In genomic region chr1:163861538-163861937, GRCm38 (mm10) we compare ENCODE assay signal across 26 mouse cellular contexts.
"Had no signal": no experiment of that assay in that cellular context is flagged by ENCODE, and none has a peak within 500 bp of the region (broad histone marks: within the 10 kb centered on the region; RNA-seq: fewer than 3 reads in every experiment).

No protein-coding gene starts in this region.

- H3K9me3 ChIP-seq: embryonic facial prominence, embryonic 12.5 days; embryonic facial prominence, embryonic 13.5 days; embryonic facial prominence, embryonic 15.5 days; forebrain, embryonic 10.5 days; forebrain, embryonic 12.5 days; forebrain, embryonic 13.5 days; forebrain, embryonic 15.5 days had no signal

- H3K4me3 ChIP-seq: embryonic facial prominence, embryonic 10.5 days; embryonic facial prominence, embryonic 12.5 days; embryonic facial prominence, embryonic 13.5 days; embryonic facial prominence, embryonic 15.5 days; erythroblast, embryonic 14.5 days; forebrain, embryonic 10.5 days; forebrain, embryonic 12.5 days; forebrain, embryonic 13.5 days; forebrain, embryonic 15.5 days; gastrocnemius, adult 2 months; heart, adult 2 months had no signal

- H3K4me1 ChIP-seq: embryonic facial prominence, embryonic 10.5 days; embryonic facial prominence, embryonic 12.5 days; embryonic facial prominence, embryonic 13.5 days; embryonic facial prominence, embryonic 15.5 days; forebrain, embryonic 10.5 days; forebrain, embryonic 12.5 days; forebrain, embryonic 13.5 days; forebrain, embryonic 15.5 days had no signal

- H3K4me2 ChIP-seq: embryonic facial prominence, embryonic 12.5 days; embryonic facial prominence, embryonic 13.5 days; embryonic facial prominence, embryonic 15.5 days; forebrain, embryonic 12.5 days; forebrain, embryonic 13.5 days; forebrain, embryonic 15.5 days had no signal

- DNase-seq: cerebellum, adult 9-10 months; cerebellum, adult 9-11 months; cerebellum, postnatal 10 days; cerebellum, postnatal 14 days; cerebellum, postnatal 25 days; cerebellum, postnatal 36 days; embryo, embryonic 11 days; forebrain, postnatal 0 days; gastrocnemius, adult 2 months; gastrocnemius, postnatal 10 days; gastrocnemius, postnatal 14 days; gastrocnemius, postnatal 25 days; gastrocnemius, postnatal 36 days; heart, adult 18-20 months; heart, adult 2 months had no signal

- H3K9ac ChIP-seq: embryonic facial prominence, embryonic 12.5 days; embryonic facial prominence, embryonic 13.5 days; embryonic facial prominence, embryonic 15.5 days; forebrain, embryonic 12.5 days; forebrain, embryonic 13.5 days; forebrain, embryonic 15.5 days; forebrain, postnatal 0 days had no signal

- H3K27me3 ChIP-seq: embryonic facial prominence, embryonic 12.5 days; embryonic facial prominence, embryonic 13.5 days; embryonic facial prominence, embryonic 15.5 days; forebrain, embryonic 12.5 days; forebrain, embryonic 13.5 days; forebrain, embryonic 15.5 days had no signal

- ATAC-seq: forebrain, embryonic 13.5 days; forebrain, embryonic 14.5 days; forebrain, embryonic 15.5 days; forebrain, embryonic 16.5 days; forebrain, postnatal 0 days had no signal

- H3K27ac ChIP-seq: embryonic facial prominence, embryonic 10.5 days; embryonic facial prominence, embryonic 12.5 days; embryonic facial prominence, embryonic 13.5 days; embryonic facial prominence, embryonic 15.5 days; forebrain, embryonic 10.5 days; forebrain, embryonic 12.5 days; forebrain, embryonic 13.5 days; forebrain, embryonic 15.5 days; gastrocnemius, adult 2 months; heart, adult 2 months had no signal
